15 mouse cellular contexts compared by ENCODE assay signal in genomic region chr5:30591205-30591731, GRCm38 (mm10). TPM values are rescaled to one million over a fixed set of nuclear protein-coding genes. Genes with fewer than 3 reads are reported as not detected.
A peak's percentile ranks its signal among the peaks of the same experiment; 100 is the strongest.
DNase-seq lines count a peak whose midpoint lies in the region; ATAC-seq and TF ChIP-seq lines count a peak whose summit lies in the region.
"Had no signal": no experiment of that assay in that cellular context is flagged by ENCODE, and none has a peak within 500 bp of the region (broad histone marks: within the 10 kb centered on the region; RNA-seq: fewer than 3 reads in every experiment).

No protein-coding gene starts in this region.

- no peak for TF ChIP-seq POLR2A in heart, adult 2 months (IDR thresholded peaks at IDR 0.05; ENCODE audit: insufficient read depth, low read depth, low read length)
- TF ChIP-seq POLR2A in olfactory bulb, adult 2 months (IDR thresholded peaks at IDR 0.05; ENCODE audit: insufficient read depth, low read depth, low read length) = no peak

- peaks cover 18% of the 10 kb centered on the region; the same call in 1 of the 2 replicates for H3K4me1 ChIP-seq in heart, adult 2 months (ENCODE audit: control insufficient read depth, insufficient read depth, low read length)
- 0 out of 2 replicates have a peak, but pooled peaks cover 9% of the 10 kb centered on the region for H3K4me1 ChIP-seq in lung, embryonic 14.5 days (ENCODE audit: insufficient read depth)
- H3K4me1 ChIP-seq in lung, postnatal 0 days (ENCODE audit: insufficient read depth, low read depth, low read length) = peaks cover 13% of the 10 kb centered on the region
- H3K4me1 ChIP-seq in olfactory bulb, adult 2 months (ENCODE audit: control insufficient read depth, insufficient read depth, low read length) = peaks cover 74% of the 10 kb centered on the region

- TF ChIP-seq CTCF in heart, adult 2 months (IDR thresholded peaks at IDR 0.05) = no peak
- TF ChIP-seq CTCF in lung, embryonic 14.5 days (IDR thresholded peaks at IDR 0.05; ENCODE audit: low read depth) = no peak
- TF ChIP-seq CTCF in lung, postnatal 0 days (IDR thresholded peaks at IDR 0.05) = no peak
- TF ChIP-seq CTCF in olfactory bulb, adult 2 months (IDR thresholded peaks at IDR 0.05; ENCODE audit: insufficient read depth, low read depth, low read length) = no peak

- WGBS in heart, adult 2 months = 29% methylated on average over 5 of the region's 5 CpGs
- WGBS in lung, embryonic 14.5 days = 54% methylated on average over 5 of the region's 5 CpGs
- WGBS in lung, postnatal 0 days = 56% methylated on average over 5 of the region's 5 CpGs
- 43% methylated on average over 5 of the region's 5 CpGs for WGBS in olfactory bulb, adult 2 months

- no peak overlapping the region for H3K9ac ChIP-seq in heart, adult 2 months (ENCODE audit: low read depth, low read length)
- H3K9ac ChIP-seq in lung, embryonic 14.5 days = no peak overlapping the region
- no peak overlapping the region for H3K9ac ChIP-seq in lung, postnatal 0 days (replicated peaks; ENCODE audit: low read depth)
- H3K9ac ChIP-seq: embryonic facial prominence, embryonic 15.5 days; liver, embryonic 13.5 days had no signal

- peaks cover 6% of the 10 kb centered on the region; the same call in 1 of the 2 replicates for H3K36me3 ChIP-seq in heart, adult 2 months (ENCODE audit: control insufficient read depth, insufficient read depth, low read length)
- no peaks in the 10 kb centered on the region for H3K36me3 ChIP-seq in lung, embryonic 14.5 days (ENCODE audit: insufficient read depth)
- no peaks in the 10 kb centered on the region for H3K36me3 ChIP-seq in lung, postnatal 0 days (ENCODE audit: insufficient read depth, low read length)
- H3K36me3 ChIP-seq: embryonic facial prominence, embryonic 15.5 days; liver, embryonic 13.5 days had no signal

- H3K4me3 ChIP-seq in heart, adult 2 months = no peak overlapping the region
- no peak overlapping the region for H3K4me3 ChIP-seq in lung, embryonic 14.5 days (ENCODE audit: low read depth, low read length)
- H3K4me3 ChIP-seq in lung, postnatal 0 days (ENCODE audit: low read depth, low read length) = no peak overlapping the region
- 0 out of 2 replicates have a peak overlapping the region, but pooled peaks have one; percentile 5 for H3K4me3 ChIP-seq in olfactory bulb, adult 2 months (ENCODE audit: insufficient read depth, low read depth, low read length)
- H3K4me3 ChIP-seq: embryonic facial prominence, embryonic 15.5 days; liver, embryonic 13.5 days had no signal

- no peak for TF ChIP-seq EP300 in heart, adult 2 months (IDR thresholded peaks at IDR 0.05; ENCODE audit: insufficient read depth, low read depth, low read length)
- no peak for TF ChIP-seq EP300 in lung, postnatal 0 days (IDR thresholded peaks at IDR 0.05)

- no peak for ATAC-seq in lung, embryonic 14.5 days (ENCODE audit: insufficient read depth)
- no peak for ATAC-seq in lung, postnatal 0 days
- ATAC-seq: inflammation-experienced regulatory T-cells, adult 6 months had no signal

- intact Hi-C loops in heart, adult 2 months (cut with DNase I) = no loop called here
- intact Hi-C loops in heart, postnatal 25 days (cut with DNase I) = loop anchor here (2.0 kb wide), 1 partner anchor 28 kb away; no protein-coding TSS in a partner anchor

- H3K27me3 ChIP-seq in heart, adult 2 months (ENCODE audit: control insufficient read depth, insufficient read depth, low read length) = peaks cover 2% of the 10 kb centered on the region; the same call in 1 of the 2 replicates
- peaks cover 20% of the 10 kb centered on the region for H3K27me3 ChIP-seq in lung, embryonic 14.5 days (ENCODE audit: insufficient read depth, low read length)
- H3K27me3 ChIP-seq in lung, postnatal 0 days (replicated peaks; ENCODE audit: insufficient read depth, low read length) = peaks cover 11% of the 10 kb centered on the region

- H3K4me2 ChIP-seq in lung, embryonic 14.5 days = peak overlapping the region; percentile 82; the same call in 1 of the 2 replicates
- no peak overlapping the region for H3K4me2 ChIP-seq in lung, postnatal 0 days (replicated peaks; ENCODE audit: low read depth, low read length)
- H3K4me2 ChIP-seq: embryonic facial prominence, embryonic 15.5 days; liver, embryonic 13.5 days had no signal

- no peaks in the 10 kb centered on the region for H3K9me3 ChIP-seq in lung, embryonic 14.5 days (ENCODE audit: low read depth, low read length)
- H3K9me3 ChIP-seq in lung, postnatal 0 days (ENCODE audit: low read length) = no peaks in the 10 kb centered on the region
- H3K9me3 ChIP-seq: embryonic facial prominence, embryonic 15.5 days; liver, embryonic 13.5 days had no signal

- no peaks in the 10 kb centered on the region for H3K79me2 ChIP-seq in heart, adult 2 months (replicated peaks; ENCODE audit: control insufficient read depth, insufficient read depth, low read length)

- H3K27ac ChIP-seq in heart, adult 2 months = peak overlapping the region; percentile 87
- H3K27ac ChIP-seq in lung, embryonic 14.5 days (ENCODE audit: low read depth) = no peak overlapping the region
- no peak overlapping the region for H3K27ac ChIP-seq in lung, postnatal 0 days (ENCODE audit: low read length)
- H3K27ac ChIP-seq in olfactory bulb, adult 2 months (ENCODE audit: insufficient read depth, low read depth, low read length) = peak overlapping the region; percentile 77
- H3K27ac ChIP-seq: embryonic facial prominence, embryonic 15.5 days; liver, embryonic 13.5 days had no signal

- no peak for DNase-seq in heart, adult 2 months
- DNase-seq in heart, postnatal 25 days (ENCODE audit: low spot score) = no peak
- no peak for DNase-seq in lung, embryonic 14.5 days
- no peak for DNase-seq in lung, postnatal 0 days (ENCODE audit: low spot score)
- peak; percentile 93 to 96 for DNase-seq in cerebellum, adult 18-20 months
- DNase-seq in thymus, postnatal 10 days (ENCODE audit: low spot score in 2 of 2) = no peak
- no peak for DNase-seq in c-Kit-positive CD71-positive TER-119-positive erythroid progenitor cells, embryonic 14.5 days (ENCODE audit: low spot score)
- DNase-seq: liver, embryonic 13.5 days had no signal

RNA-seq across cellular contexts. Expression of gene Kcnk3, which starts 3.3 kb away (rescaled TPM):
- 100 to 1,000 TPM; 259 to 300 TPM for total RNA-seq in heart, adult 2 months (2021)
- polyA plus RNA-seq in heart, adult 2 months (2012; rRNA removed) = 382 and 432 TPM in 2 replicates
- total RNA-seq in heart, postnatal 25 days (2021) = 100 to 1,000 TPM; 250 to 251 TPM
- polyA plus RNA-seq in lung, embryonic 14.5 days (2014; fragmentation: Nextera tagmentation; extraction: Ambion mirVana) = 29.9 and 30.3 TPM in 2 replicates
- 28.6 and 35.7 TPM in 2 replicates for polyA plus RNA-seq in lung, postnatal 0 days (2015; fragmentation: Nextera tagmentation; extraction: Ambion mirVana)
- polyA plus RNA-seq in olfactory bulb, adult 2 months (2012; ENCODE audit: insufficient read depth, insufficient read length, low replicate concordance, missing spikeins) = not detected in 2 replicates

RNA-seq across cellular contexts. Expression of gene Cib4, which starts 45.6 kb away (rescaled TPM):
- total RNA-seq in heart, adult 2 months (2021) = not detected
- 0.56 TPM in 1 of 2 replicates, not detected in the other for polyA plus RNA-seq in heart, adult 2 months (2012; rRNA removed)
- not detected for total RNA-seq in heart, postnatal 25 days (2021)
- 0.26 TPM in 1 of 2 replicates, not detected in the other for polyA plus RNA-seq in lung, embryonic 14.5 days (2014; fragmentation: Nextera tagmentation; extraction: Ambion mirVana)
- polyA plus RNA-seq in lung, postnatal 0 days (2015; fragmentation: Nextera tagmentation; extraction: Ambion mirVana) = 0.26 TPM in 1 of 2 replicates, not detected in the other
- polyA plus RNA-seq in olfactory bulb, adult 2 months (2012; ENCODE audit: insufficient read depth, insufficient read length, low replicate concordance, missing spikeins) = not detected in 2 replicates
- total RNA-seq: ES-E14; gastrocnemius, postnatal 4 days; left cerebral cortex, postnatal 10 days had no signal
- polyA plus RNA-seq: inflammation-experienced regulatory T-cells, adult 6 months; large intestine, adult 2 months; liver, embryonic 13.5 days had no signal

RNA-seq across cellular contexts. Expression of gene Slc35f6, which starts 56.5 kb away (rescaled TPM):
- 10 to 100 TPM; 47.2 to 49.9 TPM for total RNA-seq in heart, adult 2 months (2021)
- 119 and 154 TPM in 2 replicates for polyA plus RNA-seq in heart, adult 2 months (2012; rRNA removed)
- total RNA-seq in heart, postnatal 25 days (2021) = 10 to 100 TPM; 44.1 to 47.2 TPM
- 27.6 and 29.5 TPM in 2 replicates for polyA plus RNA-seq in lung, embryonic 14.5 days (2014; fragmentation: Nextera tagmentation; extraction: Ambion mirVana)
- polyA plus RNA-seq in lung, postnatal 0 days (2015; fragmentation: Nextera tagmentation; extraction: Ambion mirVana) = 30.1 and 34.5 TPM in 2 replicates
- not detected in 2 replicates for polyA plus RNA-seq in olfactory bulb, adult 2 months (2012; ENCODE audit: insufficient read depth, insufficient read length, low replicate concordance, missing spikeins)

Comparison
In these comparisons a context has a peak if more than half of its experiments do, and no peak if none do; other contexts are left out.
1. DNase-seq: peak in cerebellum, adult 18-20 months (2 of 2); none in heart, adult 2 months (0 of 2), heart, postnatal 25 days (single experiment), lung, embryonic 14.5 days (single experiment), lung, postnatal 0 days (single experiment), thymus, postnatal 10 days (0 of 2) and c-Kit-positive CD71-positive TER-119-positive erythroid progenitor cells, embryonic 14.5 days (single experiment).
2. H3K27ac ChIP-seq: peak in heart, adult 2 months (single experiment) and olfactory bulb, adult 2 months (single experiment); none in lung, embryonic 14.5 days (single experiment) and lung, postnatal 0 days (single experiment).
3. RNA of gene Kcnk3, which starts 3.3 kb away (polyA plus RNA-seq): 382 to 432 TPM in heart, adult 2 months, 28.6 to 35.7 TPM in lung, postnatal 0 days and 29.9 to 30.3 TPM in lung, embryonic 14.5 days; not detected in olfactory bulb, adult 2 months; every median in the first group is over 10 times any median in the second.